11 mouse cellular contexts compared by ENCODE assay signal in genomic region chr12:117155307-117156220, GRCm38 (mm10).
DNase-seq lines count a peak whose midpoint lies in the region; ATAC-seq and TF ChIP-seq lines count a peak whose summit lies in the region.
"Had no signal": no experiment of that assay in that cellular context is flagged by ENCODE, and none has a peak within 500 bp of the region (broad histone marks: within the 10 kb centered on the region; RNA-seq: fewer than 3 reads in every experiment).

No protein-coding gene starts in this region.

- H3K27ac ChIP-seq in lung, embryonic 14.5 days (ENCODE audit: low read depth): no peak overlapping the region
- H3K27ac ChIP-seq in forebrain, embryonic 12.5 days: peak overlapping the region; percentile 98
- H3K27ac ChIP-seq in limb, embryonic 14.5 days (replicated peaks; ENCODE audit: low read depth, low read length): no peak overlapping the region
- H3K27ac ChIP-seq in olfactory bulb, adult 2 months (ENCODE audit: insufficient read depth, low read depth, low read length): peak overlapping the region; percentile 70
- H3K27ac ChIP-seq: liver, embryonic 14.5 days had no signal

- DNase-seq in lung, embryonic 14.5 days: no peak
- no peak for DNase-seq in lung, postnatal 14 days
- no peak for DNase-seq in limb, embryonic 14.5 days (ENCODE audit: low spot score)
- DNase-seq in right cerebral cortex, postnatal 25 days: no peak
- DNase-seq in gastrocnemius, postnatal 4 days (ENCODE audit: low spot score in 2 of 2): no peak
- DNase-seq: adrenal gland, postnatal 25 days; heart, adult 18-20 months had no signal

- H3K9me3 ChIP-seq in lung, embryonic 14.5 days (ENCODE audit: low read depth, low read length): no peaks in the 10 kb centered on the region
- H3K9me3 ChIP-seq in forebrain, embryonic 12.5 days: no peaks in the 10 kb centered on the region
- no peaks in the 10 kb centered on the region for H3K9me3 ChIP-seq in limb, embryonic 14.5 days (ENCODE audit: control insufficient read depth, low read length)

- TF ChIP-seq POLR2A in limb, embryonic 14.5 days (IDR thresholded peaks at IDR 0.05; ENCODE audit: borderline replicate concordance, extremely low read depth, insufficient read depth, insufficient read length): no peak
- TF ChIP-seq POLR2A in olfactory bulb, adult 2 months (IDR thresholded peaks at IDR 0.05; ENCODE audit: insufficient read depth, low read depth, low read length): no peak

- H3K4me3 ChIP-seq in lung, embryonic 14.5 days (ENCODE audit: low read depth, low read length): peak overlapping the region; percentile 57
- peak overlapping the region; percentile 72 for H3K4me3 ChIP-seq in forebrain, embryonic 12.5 days (replicated peaks)
- peak overlapping the region; percentile 61 for H3K4me3 ChIP-seq in limb, embryonic 14.5 days (replicated peaks; ENCODE audit: low read length)
- peak overlapping the region; percentile 92 for H3K4me3 ChIP-seq in olfactory bulb, adult 2 months (ENCODE audit: insufficient read depth, low read depth, low read length)

- H3K4me1 ChIP-seq in lung, embryonic 14.5 days (ENCODE audit: insufficient read depth): 0 out of 2 replicates have a peak, but pooled peaks cover 4% of the 10 kb centered on the region
- peaks cover 62% of the 10 kb centered on the region for H3K4me1 ChIP-seq in forebrain, embryonic 12.5 days
- H3K4me1 ChIP-seq in limb, embryonic 14.5 days (ENCODE audit: control insufficient read depth, insufficient read depth, low read length): peaks cover 25% of the 10 kb centered on the region
- H3K4me1 ChIP-seq in olfactory bulb, adult 2 months (ENCODE audit: control insufficient read depth, insufficient read depth, low read length): peaks cover 57% of the 10 kb centered on the region

- peaks cover 98% of the 10 kb centered on the region for H3K27me3 ChIP-seq in lung, embryonic 14.5 days (ENCODE audit: insufficient read depth, low read length)
- H3K27me3 ChIP-seq in forebrain, embryonic 12.5 days: peaks cover 83% of the 10 kb centered on the region
- H3K27me3 ChIP-seq in limb, embryonic 14.5 days (ENCODE audit: control insufficient read depth, insufficient read depth, low read length): peaks cover 98% of the 10 kb centered on the region

- no peak overlapping the region for H3K9ac ChIP-seq in lung, embryonic 14.5 days
- H3K9ac ChIP-seq in forebrain, embryonic 12.5 days: peak overlapping the region; percentile 88
- no peak overlapping the region for H3K9ac ChIP-seq in limb, embryonic 14.5 days (ENCODE audit: low read depth, low read length, severe bottlenecking)
- H3K9ac ChIP-seq: liver, embryonic 14.5 days had no signal

- ATAC-seq in lung, embryonic 14.5 days (ENCODE audit: insufficient read depth): no peak
- no peak for ATAC-seq in forebrain, embryonic 12.5 days (ENCODE audit: low FRiP score)
- no peak for ATAC-seq in limb, embryonic 14.5 days (ENCODE audit: low FRiP score, low read depth)
- no peak for ATAC-seq in monocyte, adult 5-6 weeks (replicated peaks; ENCODE audit: insufficient number of reproducible peaks, low FRiP score, low TSS enrichment, poor library complexity, severe bottlenecking)

- H3K4me2 ChIP-seq in lung, embryonic 14.5 days: peak overlapping the region; percentile 86
- H3K4me2 ChIP-seq in forebrain, embryonic 12.5 days: peak overlapping the region; percentile 68
- H3K4me2 ChIP-seq in limb, embryonic 14.5 days (replicated peaks; ENCODE audit: low read depth, low read length, severe bottlenecking): peak overlapping the region; percentile 88; the same call in 1 of the 2 replicates

- no peaks in the 10 kb centered on the region for H3K36me3 ChIP-seq in lung, embryonic 14.5 days (ENCODE audit: insufficient read depth)
- no peaks in the 10 kb centered on the region; the same call in 1 of the 2 replicates for H3K36me3 ChIP-seq in forebrain, embryonic 12.5 days (replicated peaks)
- H3K36me3 ChIP-seq in limb, embryonic 14.5 days (ENCODE audit: control insufficient read depth, insufficient read depth, low read length): no peaks in the 10 kb centered on the region

- no peak for TF ChIP-seq CTCF in lung, embryonic 14.5 days (IDR thresholded peaks at IDR 0.05; ENCODE audit: low read depth)
- no peak for TF ChIP-seq CTCF in olfactory bulb, adult 2 months (IDR thresholded peaks at IDR 0.05; ENCODE audit: insufficient read depth, low read depth, low read length)

- WGBS in lung, embryonic 14.5 days: 5% methylated on average over 33 of the region's 33 CpGs
- WGBS in forebrain, embryonic 12.5 days: under 1% methylated on average over 33 of the region's 33 CpGs
- 3% methylated on average over 33 of the region's 33 CpGs for WGBS in limb, embryonic 14.5 days
- WGBS in olfactory bulb, adult 2 months: 27% methylated on average over 33 of the region's 33 CpGs

Comparison
In these comparisons a context has a peak if more than half of its experiments do, and no peak if none do; other contexts are left out.
1. H3K27ac ChIP-seq: peak in forebrain, embryonic 12.5 days (single experiment) and olfactory bulb, adult 2 months (single experiment); none in lung, embryonic 14.5 days (single experiment) and limb, embryonic 14.5 days (single experiment).
2. Peak in every context shown above with its lines, with median percentiles within 50 percentile points of each other: H3K4me2 ChIP-seq and H3K4me3 ChIP-seq.